Mouse (Mus musculus) MEL (cell line): ENCODE measurements around the gene Gigyf1. TPM values are rescaled to one million over a fixed set of nuclear protein-coding genes. Genes with fewer than 3 reads are reported as not detected.
A peak's percentile ranks its signal among the peaks of the same experiment; 100 is the strongest.

Experiments
- DNase-seq: peaks from one replicate; pipeline ENCODE4 v3.0.0; 2011; ENCODE audit warnings: low read depth, low spot score
- H3K27ac ChIP-seq: 2 replicates; pipeline ENCODE4 v1.5.1; 2012; ENCODE audit warnings: low read depth, mild to moderate bottlenecking, control low read depth, low read length, moderate library complexity; ENCODE audit not compliant: control insufficient read depth
- H3K27me3 ChIP-seq, 2 experiments: fragments of 150-350 bp in 1 of 2; sonication (generic) in 1 of 2; 2 replicates each; pipeline ENCODE4 v1.6.1; 2012; ENCODE audit warnings: low read length in 2 of 2, mild to moderate bottlenecking in 2 of 2, improper control_type of control experiment in 1 of 2, moderate library complexity in 1 of 2; ENCODE audit not compliant: insufficient read depth in 2 of 2, control insufficient read depth in 1 of 2
- H3K36me3 ChIP-seq, 2 experiments: 2 replicates each; pipeline ENCODE4 v1.6.1; 2012 to 2014; ENCODE audit warnings: low read length in 2 of 2, improper control_type of control experiment in 1 of 2, inconsistent platforms in 1 of 2, mild to moderate bottlenecking in 1 of 2; ENCODE audit not compliant: insufficient read depth in 2 of 2, control insufficient read depth in 1 of 2
- H3K4me1 ChIP-seq, 2 experiments: fragments of 150-350 bp in 1 of 2; sonication (generic) in 1 of 2; 2 replicates each; pipeline ENCODE4 v1.6.1; 2012; ENCODE audit warnings: low read length in 2 of 2, improper control_type of control experiment in 1 of 2, mild to moderate bottlenecking in 1 of 2; ENCODE audit not compliant: insufficient read depth in 2 of 2, control insufficient read depth in 1 of 2
- H3K4me3 ChIP-seq, 2 experiments: fragments of 150-350 bp in 1 of 2; sonication (generic) in 1 of 2; 2 replicates each; pipeline ENCODE4 v1.5.1; 2012; ENCODE audit warnings: low read depth in 2 of 2, low read length in 2 of 2, mild to moderate bottlenecking in 2 of 2, moderate library complexity in 2 of 2, control low read depth in 1 of 2, improper control_type of control experiment in 1 of 2; ENCODE audit not compliant: control insufficient read depth in 1 of 2, insufficient read depth in 1 of 2
- H3K79me2 ChIP-seq: 2 replicates; pipeline ENCODE4 v1.6.1; 2012; ENCODE audit warnings: mild to moderate bottlenecking, low read length, moderate library complexity; ENCODE audit not compliant: control insufficient read depth, poor library complexity, insufficient read depth
- H3K9ac ChIP-seq: 2 replicates; pipeline ENCODE4 v1.6.1; 2012; ENCODE audit warnings: low read depth, mild to moderate bottlenecking, control low read depth, low read length, moderate library complexity; ENCODE audit not compliant: control insufficient read depth, poor library complexity, severe bottlenecking
- H3K9me3 ChIP-seq: fragments of 150-350 bp; sonication (generic); replicated peaks from 2 replicates; pipeline ENCODE4 v1.6.1; 2012; ENCODE audit warnings: mild to moderate bottlenecking, low read length, improper control_type of control experiment, moderate library complexity; ENCODE audit not compliant: insufficient read depth
- BHLHE40 ChIP-seq: IDR thresholded peaks from 2 replicates; pipeline ENCODE4 v1.6.1; 2012; ENCODE audit warnings: low read depth, mild to moderate bottlenecking, inconsistent platforms, low read length, improper control_type of control experiment, borderline replicate concordance
- E2F4 ChIP-seq: IDR thresholded peaks from 2 replicates; pipeline ENCODE4 v1.6.1; 2011; ENCODE audit warnings: low read depth, low read length, improper control_type of control experiment, borderline replicate concordance
- ELF1 ChIP-seq: IDR thresholded peaks from 2 replicates; pipeline ENCODE4 v1.6.1; 2014; ENCODE audit warnings: low read depth, mild to moderate bottlenecking, inconsistent platforms, low read length, improper control_type of control experiment, moderate library complexity
- EP300 ChIP-seq, 2 experiments: IDR thresholded peaks; 2 replicates each; pipeline ENCODE4 v1.6.1; 2011; ENCODE audit warnings: improper control_type of control experiment in 2 of 2, low read length in 2 of 2, low read depth in 1 of 2, mild to moderate bottlenecking in 1 of 2
- MAZ ChIP-seq: IDR thresholded peaks from 2 replicates; pipeline ENCODE4 v1.6.1; 2012; ENCODE audit warnings: low read depth, mild to moderate bottlenecking, inconsistent platforms, low read length, improper control_type of control experiment
- NELFE ChIP-seq: IDR thresholded peaks from 2 replicates; pipeline ENCODE4 v1.6.1; 2011; ENCODE audit warnings: low read depth, low read length, improper control_type of control experiment
- NRF1 ChIP-seq: IDR thresholded peaks from 2 replicates; pipeline ENCODE4 v1.6.1; 2014; ENCODE audit warnings: low read depth, mild to moderate bottlenecking, inconsistent platforms, low read length, improper control_type of control experiment, moderate library complexity; ENCODE audit not compliant: poor library complexity, insufficient read depth, severe bottlenecking
- POLR2A ChIP-seq, 2 experiments: IDR thresholded peaks; 2 replicates each; pipeline ENCODE4 v1.6.1; 2011 to 2012; ENCODE audit warnings: low read length in 2 of 2, mild to moderate bottlenecking in 2 of 2, control low read depth in 1 of 2, improper control_type of control experiment in 1 of 2, low read depth in 1 of 2, moderate library complexity in 1 of 2; ENCODE audit not compliant: control insufficient read depth in 1 of 2, insufficient read depth in 1 of 2, poor library complexity in 1 of 2
- POLR2AphosphoS2 ChIP-seq: IDR thresholded peaks from 2 replicates; pipeline ENCODE4 v1.6.1; 2011; ENCODE audit warnings: low read length, improper control_type of control experiment
- RCOR1 ChIP-seq: IDR thresholded peaks from 2 replicates; pipeline ENCODE4 v1.6.1; 2012; ENCODE audit warnings: low read depth, mild to moderate bottlenecking, inconsistent platforms, low read length, improper control_type of control experiment
- SIN3A ChIP-seq: IDR thresholded peaks from 2 replicates; pipeline ENCODE4 v1.6.1; 2012; ENCODE audit warnings: low read length, improper control_type of control experiment, inconsistent platforms
- TBP ChIP-seq: IDR thresholded peaks from 2 replicates; pipeline ENCODE4 v1.8.0; 2011; ENCODE audit warnings: low read depth, low read length, improper control_type of control experiment
- TCF12 ChIP-seq: IDR thresholded peaks from 2 replicates; pipeline ENCODE4 v1.6.1; 2014; ENCODE audit warnings: low read depth, mild to moderate bottlenecking, inconsistent platforms, low read length, improper control_type of control experiment, moderate library complexity
- UBTF ChIP-seq: IDR thresholded peaks from 2 replicates; pipeline ENCODE4 v1.6.1; 2012; ENCODE audit warnings: low read depth, mild to moderate bottlenecking, inconsistent platforms, low read length, improper control_type of control experiment, moderate library complexity, borderline replicate concordance; ENCODE audit not compliant: insufficient read depth
- ZKSCAN1 ChIP-seq: IDR thresholded peaks from 2 replicates; pipeline ENCODE4 v1.6.1; 2012; ENCODE audit warnings: low read depth, mild to moderate bottlenecking, inconsistent platforms, low read length, improper control_type of control experiment, moderate library complexity
- ZMIZ1 ChIP-seq: IDR thresholded peaks from 2 replicates; pipeline ENCODE4 v1.6.1; 2012; ENCODE audit warnings: low read depth, mild to moderate bottlenecking, inconsistent platforms, low read length, improper control_type of control experiment, moderate library complexity
- polyA plus RNA-seq, 2 experiments: library from polyadenylated mRNA; stranded (reverse) in 1 of 2; unstranded in 1 of 2; fragments of >175 nt in 1 of 2; fragments of >200 nt in 1 of 2; gene quantifications; 2 replicates each; pipeline versions ENCODE4 v1.2.1 to v1.2.4; 2012; ENCODE audit warnings: low replicate concordance in 2 of 2, low read depth in 1 of 2; ENCODE audit not compliant: insufficient read length in 2 of 2, insufficient read depth in 1 of 2, missing spikeins in 1 of 2
- total RNA-seq: library from RNA; depleted of rRNA; stranded (reverse); fragments of 300-350 nt; gene quantifications from 2 replicates; pipeline ENCODE4 v1.2.3, GENCODE M21; 2012

The Gigyf1 gene
- total and polyA plus RNA-seq, 3 experiments = 5.1 to 24.6 TPM; not detected in 1

- H3K27ac ChIP-seq = no peak overlapping the region
- peaks cover 28% of the 10 kb centered on the region for H3K79me2 ChIP-seq
- peaks cover 2 to 6% of the 10 kb centered on the region in 2 experiments for H3K36me3 ChIP-seq
- H3K9me3 ChIP-seq = no peaks in the 10 kb centered on the region
- H3K9ac ChIP-seq = no peak overlapping the region
- peak; percentile 44 for DNase-seq
- H3K4me3 ChIP-seq = peak overlapping the region; percentile 1 to 99; a peak in 3 of 4 replicates
- H3K27me3 ChIP-seq = no peaks in the 10 kb centered on the region
- peaks cover 4 to 5% of the 10 kb centered on the region in 2 experiments; a peak in 1 of 4 replicates for H3K4me1 ChIP-seq
- TF ChIP-seq ELF1 = no peak
- peak; percentile 25; the same call in 1 of the 2 replicates for TF ChIP-seq MAZ
Measured at GRCm38 (mm10) chr5:137530588-137531413, 12.5 kb downstream of the Gigyf1 start.

- H3K4me3 ChIP-seq = peak overlapping the region; percentile 78 to 99
- peaks cover 4 to 5% of the 10 kb centered on the region in 2 experiments; a peak in 1 of 4 replicates for H3K4me1 ChIP-seq
- DNase-seq = peak; percentile 58
- peak overlapping the region; percentile 89 for H3K27ac ChIP-seq
- H3K9ac ChIP-seq = peak overlapping the region; percentile 98
- peaks cover 28% of the 10 kb centered on the region for H3K79me2 ChIP-seq
- TF ChIP-seq EP300 (IDR thresholded peaks at IDR 0.05; ENCODE audit: low read depth in 1 of 2, low read length in 2 of 2) (0 out of 4 replicates have a peak, but pooled peaks of 1 of the 2 experiments have one; percentile 10), TBP (no peak), E2F4 (no peak), SIN3A (peak; percentile 65; the same call in 1 of the 2 replicates), UBTF (no peak), RCOR1 (no peak), POLR2A (IDR thresholded peaks at IDR 0.05; ENCODE audit: control insufficient read depth in 1 of 2, insufficient read depth in 1 of 2, low read depth in 1 of 2, low read length in 2 of 2, poor library complexity in 1 of 2) (no peak; a peak in 1 of 4 replicates), ZKSCAN1 (no peak), NRF1 (no peak), TCF12 (0 out of 2 replicates have a peak, but pooled peaks have one; percentile 30), NELFE (no peak), ZMIZ1 (no peak), BHLHE40 (no peak), POLR2AphosphoS2 (no peak)
- H3K36me3 ChIP-seq = peaks cover 2 to 6% of the 10 kb centered on the region in 2 experiments
- H3K27me3 ChIP-seq = no peaks in the 10 kb centered on the region
- no peaks in the 10 kb centered on the region for H3K9me3 ChIP-seq
Measured at GRCm38 (mm10) chr5:137531414-137532130, 13.2 kb downstream of the Gigyf1 start.
